Mouse (Mus musculus) megakaryocyte progenitor cell, adult 5-6 weeks (primary cell): ENCODE data around the gene R3hcc1l. TPM values are rescaled to one million over a fixed set of nuclear protein-coding genes. Genes with fewer than 3 reads are reported as not detected.

Experiments
- total RNA-seq, 2 experiments: library from RNA; stranded (forward) in 1 of 2; stranded (reverse) in 1 of 2; fragments of 157-497, 149-512 nt in 1 of 2; fragments of 200-1000 nt in 1 of 2; gene quantifications; 2 replicates each; pipeline versions ENCODE4 v1.2.3 to v1.2.4; 2015 to 2017

Gene R3hcc1l
- total RNA-seq, 2 experiments from 2014 or later: 24.0 to 24.6 TPM

Other genes with a start within 250 kb of the R3hcc1l start
- gene Crtac1, start 87.0 kb upstream of the R3hcc1l start, total RNA-seq (2015): not detected in 2 replicates
- gene Crtac1, start 87.0 kb upstream of the R3hcc1l start, total RNA-seq (2017): not detected in 2 replicates
- gene Loxl4, start 94.1 kb downstream of the R3hcc1l start, total RNA-seq (2015): not detected in 2 replicates
- gene Loxl4, start 94.1 kb downstream of the R3hcc1l start, total RNA-seq (2017): 0.03 TPM in 1 of 2 replicates, not detected in the other
- 3.6 and 3.8 TPM in 2 replicates for gene Pyroxd2, start 234.0 kb downstream of the R3hcc1l start, total RNA-seq (2015)
- 3.2 and 3.7 TPM in 2 replicates for gene Pyroxd2, start 234.0 kb downstream of the R3hcc1l start, total RNA-seq (2017)